Mouse (Mus musculus) hindbrain, embryonic 13.5 days (tissue): ENCODE data around the gene Mmp11. TPM values are rescaled to one million over a fixed set of nuclear protein-coding genes. Genes with fewer than 3 reads are reported as not detected.

Source experiments
- ATAC-seq: fragments of 200-750 bp; cut with Nextera tagmentation; 2 replicates; pipeline ENCODE4 v1.8.0; 2017; ENCODE audit warnings: moderate TSS enrichment; ENCODE audit not compliant: low FRiP score
- H3K27ac ChIP-seq: fragments of 300-500 bp; sonication (generic); 2 replicates; pipeline ENCODE4 v1.5.1; 2015; ENCODE audit warnings: inconsistent platforms, mild to moderate bottlenecking, moderate library complexity
- H3K27me3 ChIP-seq: fragments of 300-500 bp; sonication (generic); 2 replicates; pipeline ENCODE4 v1.6.1; 2015; ENCODE audit warnings: mild to moderate bottlenecking, inconsistent platforms
- H3K36me3 ChIP-seq: fragments of 300-500 bp; sonication (generic); 2 replicates; pipeline ENCODE4 v1.6.1; 2015; ENCODE audit warnings: mild to moderate bottlenecking, inconsistent platforms
- H3K4me1 ChIP-seq: fragments of 300-500 bp; sonication (generic); replicated peaks from 2 replicates; pipeline ENCODE4 v1.6.1; 2015; ENCODE audit warnings: inconsistent platforms
- H3K4me2 ChIP-seq: fragments of 300-500 bp; sonication (generic); 2 replicates; pipeline ENCODE4 v1.6.1; 2015; ENCODE audit warnings: inconsistent platforms, mild to moderate bottlenecking, moderate library complexity
- H3K4me3 ChIP-seq: fragments of 300-500 bp; sonication (generic); 2 replicates; pipeline ENCODE4 v1.5.1; 2015; ENCODE audit warnings: mild to moderate bottlenecking, inconsistent platforms
- H3K9ac ChIP-seq: fragments of 300-500 bp; sonication (generic); 2 replicates; pipeline ENCODE4 v1.6.1; 2015; ENCODE audit warnings: mild to moderate bottlenecking, inconsistent platforms
- H3K9me3 ChIP-seq: fragments of 300-500 bp; sonication (generic); 2 replicates; pipeline ENCODE4 v1.6.1; 2016; ENCODE audit warnings: inconsistent platforms
- WGBS: fragments of 180-500 bp; shearing (Covaris S2); methylation state at CpG from one replicate; pipeline ENCODE4 v1.1.7; 2015; 5-methylcytosine and 5-hydroxymethylcytosine counted together
- polyA plus RNA-seq: library from polyadenylated mRNA; unstranded; fragments of >200 nt; fragmentation: Nextera tagmentation; extraction: Ambion mirVana; gene quantifications from 2 replicates; pipeline ENCODE4 v1.2.1, GENCODE M21; 2015

Mmp11 gene
- polyA plus RNA-seq, 1 experiment from 2014 or later = 26.8 TPM

DNA sequence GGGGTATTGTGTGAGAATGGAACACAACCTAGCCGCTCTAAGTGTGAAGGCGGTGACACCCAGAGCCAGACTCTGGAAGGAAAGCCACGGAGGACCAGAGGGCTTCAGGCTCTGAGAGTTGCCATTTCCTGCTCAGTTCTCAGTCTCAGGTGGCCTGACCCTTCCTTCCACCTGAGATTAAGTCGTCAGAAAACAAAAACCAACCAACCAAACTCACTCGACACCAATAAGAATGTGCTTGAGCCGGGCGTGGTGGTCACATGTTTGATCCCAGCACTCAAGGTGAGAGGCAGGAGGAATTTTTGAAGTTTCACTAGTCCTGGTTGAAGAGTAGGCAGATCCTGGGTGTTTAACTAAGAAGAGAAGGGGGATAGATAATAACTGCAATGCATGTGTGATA lies 9.6 kb upstream of the Mmp11 start:
- H3K9ac ChIP-seq = no peak overlapping the region
- no peaks in the 10 kb centered on the region for H3K9me3 ChIP-seq
- no peaks in the 10 kb centered on the region for H3K36me3 ChIP-seq
- peaks cover 26% of the 10 kb centered on the region for H3K27me3 ChIP-seq
- ATAC-seq = no peak
- 89% methylated on average over 7 of the region's 7 CpGs for WGBS
- no peak overlapping the region for H3K27ac ChIP-seq
- H3K4me1 ChIP-seq = peaks cover 22% of the 10 kb centered on the region
- H3K4me2 ChIP-seq = no peak overlapping the region
- no peak overlapping the region for H3K4me3 ChIP-seq

DNA sequence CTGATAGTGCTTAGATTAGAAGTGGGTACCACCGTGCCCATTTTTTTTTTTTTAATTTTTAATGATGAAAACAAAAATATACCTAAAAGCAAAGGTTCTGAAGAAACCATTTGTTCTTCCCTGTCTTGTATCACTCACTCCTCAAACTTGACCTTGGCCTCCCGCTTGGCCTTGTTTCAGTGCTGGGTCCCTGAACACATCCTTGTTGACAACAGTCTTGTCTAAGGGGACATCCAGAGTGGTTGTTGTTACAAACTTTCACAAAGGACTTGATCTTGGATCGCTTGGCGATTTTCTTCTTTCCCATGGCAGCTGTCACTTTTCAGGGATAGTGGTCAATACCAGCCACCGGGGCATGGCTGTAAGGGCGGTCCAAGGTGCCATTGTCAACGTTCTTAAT lies 8.9 kb upstream of the Mmp11 start:
- 92% methylated on average over 7 of the region's 7 CpGs for WGBS
- Histone ChIP-seq H3K27ac (no peak overlapping the region), H3K4me2 (no peak overlapping the region), H3K4me3 (no peak overlapping the region), H3K9ac (no peak overlapping the region), H3K27me3 (peaks cover 21% of the 10 kb centered on the region), H3K36me3 (no peaks in the 10 kb centered on the region), H3K9me3 (no peaks in the 10 kb centered on the region), H3K4me1 (peaks cover 21% of the 10 kb centered on the region)
- ATAC-seq = no peak

DNA sequence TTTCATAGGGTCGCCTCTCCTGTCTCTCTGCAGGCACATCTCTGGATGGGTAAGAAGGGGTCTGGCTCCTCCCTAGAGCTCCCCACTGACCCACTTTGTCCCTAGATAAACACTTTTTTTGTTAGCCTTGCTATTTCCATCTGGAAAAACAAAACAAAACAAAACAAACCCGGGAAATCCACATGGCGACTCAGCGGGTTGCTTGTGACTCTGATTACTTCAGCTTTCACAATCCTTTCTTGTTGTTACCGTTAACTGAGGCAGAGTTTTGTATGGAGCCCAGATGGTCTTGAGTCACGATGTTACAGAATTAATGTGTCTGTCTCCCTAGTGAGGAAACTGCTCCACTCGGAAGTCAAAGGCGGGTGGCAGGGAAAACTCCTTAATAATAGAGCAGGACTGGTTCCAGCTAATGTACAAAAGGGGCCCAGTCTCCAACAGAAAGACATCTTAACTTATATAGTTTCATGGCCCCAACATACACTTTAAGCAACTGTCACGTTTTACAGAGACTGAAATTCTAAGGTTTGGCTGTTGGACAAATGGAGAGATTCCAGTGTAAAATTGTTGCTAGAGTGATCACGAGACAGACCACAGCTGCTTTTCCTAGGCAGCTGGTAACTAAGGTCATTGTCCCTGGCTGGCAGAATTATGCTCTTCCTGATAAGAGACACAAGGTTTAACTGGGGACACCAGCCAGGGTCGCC lies 7.9 kb upstream of the Mmp11 start:
- peaks cover 16% of the 10 kb centered on the region for H3K27me3 ChIP-seq
- no peaks in the 10 kb centered on the region for H3K36me3 ChIP-seq
- no peak for ATAC-seq
- WGBS = 12% methylated on average over 11 of the region's 11 CpGs
- 0 out of 2 replicates have a peak overlapping the region, but pooled peaks have one; percentile 1 for H3K4me2 ChIP-seq
- H3K27ac ChIP-seq = peak overlapping the region; percentile 68
- no peak overlapping the region for H3K4me3 ChIP-seq
- peaks cover 21% of the 10 kb centered on the region for H3K4me1 ChIP-seq
- no peak overlapping the region for H3K9ac ChIP-seq
- H3K9me3 ChIP-seq = no peaks in the 10 kb centered on the region

DNA sequence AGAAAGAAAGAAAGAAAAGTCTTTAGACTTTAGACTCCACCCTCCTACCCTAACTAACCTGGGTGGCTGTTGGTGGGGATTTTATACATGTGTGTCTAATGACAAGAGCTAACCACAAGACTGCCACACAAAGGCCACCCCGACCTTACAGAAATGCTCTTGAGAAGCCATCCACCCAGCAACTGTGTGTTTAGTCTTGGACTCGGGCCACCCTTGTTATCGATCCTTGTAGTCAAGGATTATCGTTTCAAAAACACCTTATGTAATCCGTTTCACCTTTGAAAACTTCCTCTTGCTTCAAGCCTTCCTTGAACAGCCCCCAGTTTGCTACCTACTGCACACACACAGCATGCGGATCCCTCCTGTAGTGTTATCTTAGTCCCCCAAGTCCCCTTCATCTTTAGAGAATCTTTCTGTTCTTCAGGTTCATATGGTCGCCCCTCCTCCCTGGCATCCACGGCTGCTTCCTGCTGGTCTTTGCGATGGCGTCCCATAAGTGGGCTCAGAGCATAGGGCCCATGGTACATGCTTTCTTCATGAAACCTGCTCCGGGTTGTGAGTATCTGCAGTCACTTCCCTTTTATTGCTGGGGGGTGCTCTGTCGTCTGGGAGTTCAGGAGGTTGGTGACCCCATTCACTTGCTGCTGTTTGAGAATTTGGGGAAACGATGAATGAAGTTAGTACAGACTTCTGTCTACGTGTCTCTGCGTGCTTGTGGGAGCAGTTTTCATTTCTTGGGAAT lies 6.6 kb upstream of the Mmp11 start, which contains the start of gene Vpreb3:
Vpreb3 (plus strand) TSS at position 322 of the 742 bp plus-strand sequence.
- H3K4me3 ChIP-seq = no peak within 1 kb of the TSS
- no peak for ATAC-seq
- peaks cover 10% of the 10 kb centered on the region for H3K27me3 ChIP-seq
- 81% methylated on average over 15 of the region's 15 CpGs for WGBS
- no peaks in the 10 kb centered on the region for H3K36me3 ChIP-seq
- H3K9ac ChIP-seq = no peak within 1 kb of the TSS
- H3K27ac ChIP-seq = peak within 1 kb of the TSS; percentile 68
- H3K9me3 ChIP-seq = no peaks in the 10 kb centered on the region
- H3K4me1 ChIP-seq = peaks cover 21% of the 10 kb centered on the region
- 0 out of 2 replicates have a peak within 1 kb of the TSS, but pooled peaks have one; percentile 1 for H3K4me2 ChIP-seq

DNA sequence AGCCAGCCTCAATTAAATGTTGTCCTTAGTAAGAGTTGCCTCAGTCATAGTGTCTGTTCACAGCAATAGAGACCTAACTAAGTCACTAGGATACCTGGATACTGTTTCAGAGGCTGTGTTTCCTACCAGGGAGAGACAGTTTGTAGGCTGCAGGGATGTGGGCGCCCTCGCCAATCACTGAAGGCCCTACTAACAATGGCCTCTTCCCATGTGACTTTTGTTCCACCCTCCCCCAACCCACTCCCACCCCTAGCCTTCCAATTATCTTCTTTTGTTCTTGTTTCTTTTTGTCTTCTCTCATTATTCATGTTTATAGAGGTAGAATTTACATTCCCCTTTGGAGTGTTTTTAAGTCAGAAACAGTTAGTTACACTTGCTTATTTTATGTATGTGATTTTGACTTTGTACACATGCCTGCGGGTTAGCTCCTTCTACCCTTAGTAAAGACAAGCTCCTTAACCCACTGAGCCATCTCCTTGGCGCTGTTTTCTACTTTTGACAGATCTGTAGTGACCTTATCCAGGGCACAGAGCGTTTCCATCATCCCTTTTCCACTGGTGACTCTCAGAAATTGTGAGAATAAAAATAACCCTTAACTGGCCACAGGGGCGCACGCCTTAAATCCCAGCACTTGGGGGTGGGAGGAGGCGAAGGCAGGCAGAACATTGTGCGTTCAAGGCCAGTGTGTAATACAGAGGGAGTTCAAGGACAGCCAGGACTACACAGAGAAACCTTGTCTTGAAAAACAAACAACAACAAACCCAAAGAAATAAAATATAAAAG lies 4.9 kb upstream of the Mmp11 start:
- no peaks in the 10 kb centered on the region for H3K36me3 ChIP-seq
- H3K27me3 ChIP-seq = peaks cover 26% of the 10 kb centered on the region
- H3K4me2 ChIP-seq = no peak overlapping the region
- ATAC-seq = no peak
- H3K9me3 ChIP-seq = no peaks in the 10 kb centered on the region
- no peak overlapping the region for H3K4me3 ChIP-seq
- WGBS = 60% methylated on average over 9 of the region's 9 CpGs
- H3K4me1 ChIP-seq = peaks cover 31% of the 10 kb centered on the region
- H3K9ac ChIP-seq = no peak overlapping the region
- H3K27ac ChIP-seq = no peak overlapping the region

DNA sequence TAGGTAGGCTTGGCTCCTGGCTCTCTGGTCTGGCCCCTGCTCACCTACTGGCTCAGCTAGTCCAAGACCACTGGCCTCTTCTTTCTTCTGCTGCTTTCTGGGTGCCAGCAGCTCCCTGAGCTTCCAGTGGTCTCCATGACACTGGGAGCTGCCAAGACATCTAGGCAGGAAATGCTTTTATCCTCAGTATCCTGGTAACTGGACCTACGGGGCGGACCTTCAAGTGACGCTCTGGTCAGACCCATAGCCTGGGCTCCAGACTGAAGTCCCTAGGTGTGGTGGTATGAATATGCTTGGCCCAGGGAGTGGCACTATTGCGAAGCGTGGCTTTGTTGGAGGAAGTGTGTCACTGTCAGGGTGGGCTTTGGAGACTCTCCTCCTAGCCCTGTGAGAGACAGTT lies 4.2 kb upstream of the Mmp11 start, which contains the start of gene Gm867:
Gm867 (minus strand) TSS at position 153 of the 400 bp plus-strand sequence.
- Histone ChIP-seq H3K4me2 (no peak within 1 kb of the TSS), H3K9ac (no peak within 1 kb of the TSS; the same call in 1 of the 2 replicates), H3K36me3 (no peaks in the 10 kb centered on the region), H3K9me3 (no peaks in the 10 kb centered on the region), H3K4me3 (no peak within 1 kb of the TSS), H3K4me1 (peaks cover 38% of the 10 kb centered on the region), H3K27ac (0 out of 2 replicates have a peak within 1 kb of the TSS, but pooled peaks have one; percentile 0), H3K27me3 (peaks cover 33% of the 10 kb centered on the region)
- 76% methylated on average over 5 of the region's 5 CpGs for WGBS
- ATAC-seq = no peak

DNA sequence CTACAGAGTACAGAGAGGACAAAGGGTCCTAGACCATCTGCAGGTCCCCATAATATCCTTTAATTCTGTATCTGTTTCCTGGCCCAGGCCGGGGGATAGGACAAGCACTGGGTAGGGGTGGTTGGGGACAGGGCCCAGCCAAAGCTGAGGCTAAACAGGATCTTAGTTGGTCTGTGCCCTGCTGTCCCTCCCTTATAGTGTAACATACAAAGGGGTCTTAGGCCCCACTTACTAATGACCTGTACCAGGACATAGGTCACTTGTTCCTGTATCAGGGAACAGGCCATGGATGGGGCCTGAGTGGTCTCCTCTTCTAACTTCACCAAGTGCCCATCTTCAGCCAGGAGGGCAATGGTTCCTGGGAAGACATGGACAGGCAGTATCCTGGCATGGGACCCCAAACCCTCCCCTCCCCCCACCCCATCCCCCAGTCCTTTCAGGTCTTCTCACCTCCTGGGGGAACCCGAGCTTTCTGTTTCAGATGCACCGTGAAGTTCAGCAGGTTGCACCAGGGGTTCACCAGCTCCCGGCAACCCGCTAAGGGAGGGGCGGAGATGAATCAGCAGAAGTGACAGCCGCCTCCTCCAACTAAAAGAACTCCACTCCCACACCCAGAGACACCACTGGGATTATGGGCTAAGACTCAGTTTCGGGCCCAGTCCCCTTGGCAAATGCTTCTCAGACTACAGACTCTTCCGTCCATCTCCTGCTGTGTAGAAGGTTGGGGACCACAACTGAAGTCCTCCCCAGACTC lies 3.4 kb upstream of the Mmp11 start:
- 40% methylated on average over 9 of the region's 9 CpGs for WGBS
- ATAC-seq = no peak
- Histone ChIP-seq H3K4me2 (no peak overlapping the region), H3K4me3 (no peak overlapping the region), H3K27me3 (peaks cover 41% of the 10 kb centered on the region), H3K27ac (no peak overlapping the region), H3K36me3 (no peaks in the 10 kb centered on the region), H3K9me3 (no peaks in the 10 kb centered on the region), H3K9ac (no peak overlapping the region), H3K4me1 (peaks cover 45% of the 10 kb centered on the region)

DNA sequence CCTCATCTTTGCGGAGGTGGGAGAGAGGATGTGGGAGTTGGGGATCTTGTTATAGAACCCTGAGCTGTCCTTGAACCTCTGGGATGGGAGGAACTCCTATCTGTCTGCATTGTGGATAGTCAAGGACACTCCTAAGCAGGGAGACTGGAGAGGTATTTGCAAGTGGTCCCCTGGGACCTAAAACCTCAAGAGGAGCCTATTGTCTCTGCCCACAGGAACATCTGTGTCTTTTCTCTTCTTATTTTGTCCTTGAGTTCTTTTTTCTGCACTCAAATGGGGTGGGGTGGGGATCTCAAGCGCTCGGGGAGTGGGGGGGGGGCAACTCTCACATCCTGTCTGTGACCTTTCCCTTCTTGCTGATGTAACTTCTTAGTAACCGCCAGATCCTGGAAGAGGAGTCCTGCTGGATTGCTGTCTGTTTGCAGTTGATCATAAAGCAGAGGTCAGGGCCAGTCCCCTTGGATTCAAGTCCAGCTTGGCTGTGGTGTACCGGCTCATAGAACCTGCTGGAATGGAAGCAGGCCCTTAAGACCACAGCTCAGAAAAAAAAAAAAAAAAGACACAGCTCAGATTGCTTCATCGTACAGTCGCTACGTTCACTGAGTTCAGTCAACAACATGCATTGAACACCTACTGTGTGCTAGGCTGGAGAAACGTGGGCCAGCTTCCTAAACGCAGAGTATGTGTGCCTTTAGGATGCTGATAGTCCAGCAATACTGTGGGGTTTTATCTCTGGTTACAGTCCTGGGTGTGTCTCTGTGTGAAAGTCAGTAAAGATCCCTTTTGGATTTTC lies 1.8 kb upstream of the Mmp11 start:
- no peaks in the 10 kb centered on the region for H3K36me3 ChIP-seq
- no peak overlapping the region for H3K9ac ChIP-seq
- WGBS = 52% methylated on average over 9 of the region's 10 CpGs
- H3K9me3 ChIP-seq = no peaks in the 10 kb centered on the region
- H3K27ac ChIP-seq = no peak overlapping the region
- H3K4me1 ChIP-seq = peaks cover 33% of the 10 kb centered on the region
- H3K4me2 ChIP-seq = no peak overlapping the region
- peaks cover 45% of the 10 kb centered on the region for H3K27me3 ChIP-seq
- ATAC-seq = no peak
- no peak overlapping the region for H3K4me3 ChIP-seq

DNA sequence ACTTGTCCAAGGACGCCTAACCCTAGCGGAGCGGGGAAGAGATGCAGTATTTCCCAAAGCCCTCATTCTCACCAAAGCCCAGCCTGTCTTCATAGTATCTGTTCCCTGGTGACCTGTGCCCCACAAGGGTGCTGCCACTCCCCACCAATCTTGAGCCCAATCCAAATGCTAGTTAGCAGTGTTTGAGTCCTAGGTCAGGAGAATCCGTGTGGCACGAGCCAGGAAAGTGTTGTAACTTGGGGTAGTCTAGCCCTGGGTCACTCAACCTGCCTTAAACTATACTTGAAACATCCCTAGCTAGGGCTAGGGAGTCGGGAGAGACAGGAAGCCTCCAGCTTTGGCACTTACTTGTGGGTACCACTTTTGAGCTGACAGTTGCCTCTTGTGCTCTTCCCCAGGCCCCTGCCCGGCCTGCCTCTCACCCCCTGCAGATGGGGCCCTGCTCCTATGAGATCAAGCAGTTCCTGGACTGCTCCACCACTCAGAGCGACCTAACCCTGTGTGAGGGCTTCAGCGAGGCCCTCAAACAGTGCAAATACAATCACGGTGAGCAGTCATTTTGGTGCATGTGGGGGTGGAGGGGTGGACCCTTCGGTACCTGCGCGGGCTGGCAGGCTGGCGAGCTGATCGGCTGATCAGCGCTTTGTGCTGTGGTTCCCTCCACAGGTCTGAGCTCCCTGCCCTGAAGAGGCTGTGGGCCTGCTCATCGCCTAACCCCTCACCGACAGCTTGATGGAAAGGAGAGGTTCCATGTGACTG lies 792 bp upstream of the Mmp11 start:
- no peak overlapping the region for H3K9ac ChIP-seq
- no peak overlapping the region for H3K4me3 ChIP-seq
- H3K27me3 ChIP-seq = peaks cover 51% of the 10 kb centered on the region
- peak overlapping the region; percentile 90; the same call in 1 of the 2 replicates for H3K4me2 ChIP-seq
- 31% methylated on average over 18 of the region's 18 CpGs for WGBS
- no peaks in the 10 kb centered on the region for H3K9me3 ChIP-seq
- H3K27ac ChIP-seq = no peak overlapping the region
- no peak for ATAC-seq
- H3K36me3 ChIP-seq = no peaks in the 10 kb centered on the region
- H3K4me1 ChIP-seq = peaks cover 42% of the 10 kb centered on the region

DNA sequence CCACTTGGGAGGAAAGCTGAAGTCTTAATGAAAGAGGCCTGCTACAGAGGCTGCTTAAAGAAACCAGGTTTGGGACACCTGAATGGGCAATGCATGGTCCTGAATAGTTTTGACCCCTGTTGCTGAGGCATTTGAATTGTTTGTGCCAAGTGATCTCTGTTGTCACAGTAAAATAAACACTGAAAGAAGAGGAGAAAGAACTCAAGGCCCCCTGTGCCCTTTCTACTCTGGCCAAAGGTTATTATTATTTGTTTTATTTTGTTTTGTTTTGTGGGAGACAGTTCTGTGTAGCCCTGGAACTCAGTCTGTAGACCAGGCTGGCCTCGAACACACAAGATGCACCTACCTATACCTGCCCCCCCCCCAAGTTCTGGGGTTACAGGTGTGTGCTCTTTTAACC lies 1.3 kb downstream of the Mmp11 start:
- Histone ChIP-seq H3K27ac (no peak overlapping the region), H3K9me3 (no peaks in the 10 kb centered on the region), H3K27me3 (peaks cover 69% of the 10 kb centered on the region), H3K4me2 (peak overlapping the region; percentile 90), H3K4me1 (peaks cover 54% of the 10 kb centered on the region), H3K9ac (no peak overlapping the region), H3K4me3 (peak overlapping the region; percentile 57), H3K36me3 (no peaks in the 10 kb centered on the region)
- 53% methylated on average over 1 of the region's 1 CpGs for WGBS
- ATAC-seq = no peak
